Mouse (Mus musculus): ENCODE results near the gene Iqcd.

DNA sequence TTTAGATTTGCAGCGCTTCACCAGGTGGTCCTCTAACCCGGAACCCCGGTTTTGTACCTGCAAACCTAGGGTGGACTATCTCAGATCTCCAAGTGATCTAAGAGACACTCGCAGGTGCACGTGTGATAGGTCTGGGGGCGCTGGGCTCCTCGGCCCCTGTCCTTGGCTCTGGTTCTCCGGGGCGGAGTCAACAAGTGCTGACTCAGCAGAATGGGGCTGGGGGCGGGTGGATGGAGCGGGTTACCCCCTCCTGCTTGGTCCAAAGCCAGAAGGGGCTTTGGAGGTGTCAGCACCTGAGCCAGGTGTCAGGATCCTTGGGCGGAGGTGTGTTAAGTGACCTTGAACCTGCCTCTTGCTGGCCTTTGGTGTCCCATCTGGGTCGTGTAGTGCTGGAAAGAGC is 61.1 kb downstream of the Iqcd start:
- no peak for TF ChIP-seq CTCF (IDR thresholded peaks at IDR 0.05; ENCODE audit: control insufficient read depth, insufficient read depth, insufficient replicate concordance, low read depth, low read length)
- TF ChIP-seq POLR2A (IDR thresholded peaks at IDR 0.05; ENCODE audit: control insufficient read depth, low read depth, low read length) = no peak
